In the genomic region with DNA sequence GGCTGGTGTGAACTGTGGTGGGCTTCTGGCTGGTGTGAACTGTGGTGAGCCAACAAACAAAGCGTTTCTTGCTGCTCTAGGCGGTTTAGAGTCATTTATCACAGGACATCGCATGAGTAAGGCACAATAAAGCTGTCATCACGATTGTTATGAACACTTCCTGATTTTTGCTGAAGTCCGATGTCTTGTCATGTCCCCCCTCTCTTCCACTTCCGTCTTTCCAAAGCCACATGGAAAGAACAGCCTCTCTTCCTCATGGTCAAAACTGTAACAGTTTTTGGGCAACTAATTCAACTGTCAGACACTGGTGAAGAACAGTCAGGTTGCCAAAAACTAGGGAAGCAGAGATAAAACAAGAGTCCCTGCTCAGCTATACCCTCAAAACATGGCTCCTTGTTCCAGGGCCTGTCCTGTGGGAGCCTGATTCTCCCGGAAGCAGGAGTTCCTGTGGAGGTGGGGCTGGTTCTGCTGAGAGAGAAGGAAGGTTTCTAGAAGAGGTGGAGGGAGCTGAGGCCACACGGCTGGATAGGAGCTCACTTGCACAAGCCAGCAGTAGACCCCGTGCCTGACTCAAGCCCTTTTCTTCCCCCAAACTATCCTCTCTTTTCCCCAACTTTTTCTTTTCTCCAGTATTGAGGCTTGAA, we compare ENCODE assay signal across 11 mouse cellular contexts. TPM values are rescaled to one million over a fixed set of nuclear protein-coding genes. Genes with fewer than 3 reads are reported as not detected.
DNase-seq lines count a peak whose midpoint lies in the region; ATAC-seq and TF ChIP-seq lines count a peak whose summit lies in the region.
"Had no signal": no experiment of that assay in that cellular context is flagged by ENCODE, and none has a peak within 500 bp of the region (broad histone marks: within the 10 kb centered on the region; RNA-seq: fewer than 3 reads in every experiment).

No protein-coding gene starts in this region.

- H3K27me3 ChIP-seq in liver, adult 2 months (ENCODE audit: control insufficient read depth, insufficient read depth, low read length), result no peaks in the 10 kb centered on the region
- no peaks in the 10 kb centered on the region for H3K27me3 ChIP-seq in embryonic facial prominence, embryonic 15.5 days
- no peaks in the 10 kb centered on the region for H3K27me3 ChIP-seq in limb, embryonic 13.5 days

- H3K79me2 ChIP-seq in liver, adult 2 months (ENCODE audit: control insufficient read depth, insufficient read depth, low read length), result no peaks in the 10 kb centered on the region

- H3K9ac ChIP-seq in liver, adult 2 months (ENCODE audit: low read depth, low read length), result no peak overlapping the region
- H3K9ac ChIP-seq in embryonic facial prominence, embryonic 15.5 days, result no peak overlapping the region
- H3K9ac ChIP-seq in limb, embryonic 13.5 days, result no peak overlapping the region

- WGBS in liver, adult 2 months, result 77% methylated on average over 9 of the region's 9 CpGs
- WGBS in embryonic facial prominence, embryonic 15.5 days, result 70% methylated on average over 9 of the region's 9 CpGs
- WGBS in limb, embryonic 13.5 days, result 54% methylated on average over 9 of the region's 9 CpGs

- 0 out of 2 replicates have a peak, but pooled peaks cover 2% of the 10 kb centered on the region for H3K4me1 ChIP-seq in liver, adult 2 months (ENCODE audit: control insufficient read depth, insufficient read depth, low read length)
- H3K4me1 ChIP-seq in embryonic facial prominence, embryonic 15.5 days, result peaks cover 20% of the 10 kb centered on the region
- H3K4me1 ChIP-seq in limb, embryonic 13.5 days, result peaks cover 28% of the 10 kb centered on the region

- H3K9me3 ChIP-seq in embryonic facial prominence, embryonic 15.5 days (replicated peaks), result no peaks in the 10 kb centered on the region
- no peaks in the 10 kb centered on the region for H3K9me3 ChIP-seq in limb, embryonic 13.5 days

- no peak for ATAC-seq in embryonic facial prominence, embryonic 15.5 days (ENCODE audit: insufficient number of reproducible peaks, low FRiP score, low TSS enrichment, low read depth)
- ATAC-seq in limb, embryonic 13.5 days (ENCODE audit: low FRiP score, low read depth), result no peak
- peak; percentile 33; the same call in 1 of the 2 replicates for ATAC-seq in neutrophil, adult 5-6 weeks (ENCODE audit: extremely low read depth, insufficient number of reproducible peaks, low FRiP score, poor library complexity, severe bottlenecking)
- ATAC-seq: activated CD4-positive, CD25-positive, alpha-beta regulatory T cell, adult 4 months had no signal

- no peak overlapping the region; the same call in 1 of the 2 replicates for H3K4me2 ChIP-seq in embryonic facial prominence, embryonic 15.5 days (replicated peaks)
- no peak overlapping the region for H3K4me2 ChIP-seq in limb, embryonic 13.5 days (replicated peaks)

- TF ChIP-seq CTCF in liver, adult 2 months (IDR thresholded peaks at IDR 0.05; ENCODE audit: low read depth, low read length), result no peak

- H3K36me3 ChIP-seq in liver, adult 2 months (ENCODE audit: control insufficient read depth, insufficient read depth, low read length), result no peaks in the 10 kb centered on the region
- H3K36me3 ChIP-seq in embryonic facial prominence, embryonic 15.5 days, result no peaks in the 10 kb centered on the region
- no peaks in the 10 kb centered on the region for H3K36me3 ChIP-seq in limb, embryonic 13.5 days

- H3K27ac ChIP-seq in liver, adult 2 months (replicated peaks; ENCODE audit: insufficient read depth, low read depth, low read length), result peak overlapping the region; percentile 40
- peak overlapping the region; percentile 89 for H3K27ac ChIP-seq in embryonic facial prominence, embryonic 15.5 days (replicated peaks)
- peak overlapping the region; percentile 80; the same call in 1 of the 2 replicates for H3K27ac ChIP-seq in limb, embryonic 13.5 days

- TF ChIP-seq POLR2A in liver, adult 2 months (IDR thresholded peaks at IDR 0.05; ENCODE audit: extremely low read depth, insufficient read depth, low read length), result no peak

- DNase-seq in liver, adult 2 months (ENCODE audit: extremely low read depth, low read depth, low spot score), result peak; percentile 30
- DNase-seq in liver, result no peak
- DNase-seq in right cerebral cortex, postnatal 36 days (ENCODE audit: low spot score in 2 of 2), result no peak
- no peak for DNase-seq in adrenal gland, postnatal 10 days
- no peak for DNase-seq in layer of hippocampus, adult 11-12 months (ENCODE audit: low spot score)

- H3K4me3 ChIP-seq in liver, adult 2 months (ENCODE audit: insufficient read depth, low read depth, low read length), result no peak overlapping the region
- no peak overlapping the region for H3K4me3 ChIP-seq in embryonic facial prominence, embryonic 15.5 days (replicated peaks)
- no peak overlapping the region for H3K4me3 ChIP-seq in limb, embryonic 13.5 days
- H3K4me3 ChIP-seq: erythroblast, embryonic 14.5 days had no signal

RNA-seq across cellular contexts. Expression of gene Gm9964, which starts 9.1 kb away (rescaled TPM):
- not detected in 2 replicates for total RNA-seq in liver, adult 2 months (2014; rRNA removed)
- polyA plus RNA-seq in liver, adult 2 months (2012; rRNA removed), result not detected in 2 replicates
- not detected in 2 replicates for polyA plus RNA-seq in embryonic facial prominence, embryonic 15.5 days (2015; fragmentation: Nextera tagmentation; extraction: Ambion mirVana)
- not detected in 2 replicates for polyA plus RNA-seq in limb, embryonic 13.5 days (2015; fragmentation: Nextera tagmentation; extraction: Ambion mirVana)
- not detected in 2 replicates for total RNA-seq in neutrophil, adult 5-6 weeks (2017)
- not detected for total RNA-seq in adrenal gland, postnatal 10 days (2021)
- polyA plus RNA-seq: activated CD4-positive, CD25-positive, alpha-beta regulatory T cell, adult 4 months; erythroblast, embryonic 14.5 days; spleen, adult 2 months had no signal

RNA-seq across cellular contexts. Expression of gene Nf1, which starts 33.7 kb away (rescaled TPM):
- 21.1 and 25.0 TPM in 2 replicates for total RNA-seq in liver, adult 2 months (2014; rRNA removed)
- polyA plus RNA-seq in liver, adult 2 months (2012; rRNA removed), result 3.6 and 5.5 TPM in 2 replicates
- 6.1 and 6.4 TPM in 2 replicates for polyA plus RNA-seq in embryonic facial prominence, embryonic 15.5 days (2015; fragmentation: Nextera tagmentation; extraction: Ambion mirVana)
- polyA plus RNA-seq in limb, embryonic 13.5 days (2015; fragmentation: Nextera tagmentation; extraction: Ambion mirVana), result 7.9 and 8.9 TPM in 2 replicates
- total RNA-seq in neutrophil, adult 5-6 weeks (2017), result 20.9 and 22.3 TPM in 2 replicates
- total RNA-seq in adrenal gland, postnatal 10 days (2021), result 10 to 100 TPM; 41.3 to 62.7 TPM

RNA-seq across cellular contexts. Expression of gene Wsb1, which starts 51.3 kb away (rescaled TPM):
- total RNA-seq in liver, adult 2 months (2014; rRNA removed), result 20.6 and 29.9 TPM in 2 replicates
- polyA plus RNA-seq in liver, adult 2 months (2012; rRNA removed), result 20.2 and 23.4 TPM in 2 replicates
- polyA plus RNA-seq in embryonic facial prominence, embryonic 15.5 days (2015; fragmentation: Nextera tagmentation; extraction: Ambion mirVana), result 208 and 233 TPM in 2 replicates
- 421 and 432 TPM in 2 replicates for polyA plus RNA-seq in limb, embryonic 13.5 days (2015; fragmentation: Nextera tagmentation; extraction: Ambion mirVana)
- 202 and 207 TPM in 2 replicates for total RNA-seq in neutrophil, adult 5-6 weeks (2017)
- 10 to 100 TPM; 50.3 to 68.1 TPM for total RNA-seq in adrenal gland, postnatal 10 days (2021)
